Mouse (Mus musculus) C2C12 (cell line): ENCODE data around the gene Lbhd1.

Experiments
- CTCF ChIP-seq: IDR thresholded peaks from one replicate; pipeline ENCODE4 v1.5.1; 2011; ENCODE audit not compliant: control insufficient read depth, insufficient read depth, insufficient read length
- MYOD1 ChIP-seq: IDR thresholded peaks from one replicate; pipeline ENCODE4 v1.6.1; 2011; ENCODE audit warnings: low read depth; ENCODE audit not compliant: control insufficient read depth, insufficient read length

- TF ChIP-seq MYOD1 (no peak), CTCF (peak; percentile 66)
Measured at GRCm38 (mm10) chr19:8929224-8930088, 45.9 kb downstream of the Lbhd1 start, which contains the start of the genes Rom1 and Eml3.
